In the genomic region with DNA sequence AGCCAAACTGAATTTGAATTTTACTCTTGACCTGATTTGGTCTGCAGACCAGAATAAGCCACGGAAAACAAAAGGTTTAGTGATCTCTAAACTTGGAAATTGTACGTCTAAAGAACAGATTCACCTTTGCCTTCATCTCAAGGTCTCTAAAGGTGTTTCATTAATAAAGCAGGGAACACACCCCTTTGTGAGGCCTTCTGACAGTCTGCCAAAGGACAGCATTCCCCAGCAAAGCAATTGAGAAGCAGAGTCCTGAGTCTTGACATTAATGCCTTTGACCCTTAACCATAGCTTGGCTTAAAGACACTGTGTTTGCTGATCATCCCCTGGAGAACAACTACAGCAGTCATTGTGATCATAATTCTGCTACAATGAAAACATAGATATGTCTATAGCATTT, we compare ENCODE assay signal across 25 mouse cellular contexts.
"Had no signal": no experiment of that assay in that cellular context is flagged by ENCODE, and none has a peak within 500 bp of the region (broad histone marks: within the 10 kb centered on the region; RNA-seq: fewer than 3 reads in every experiment).

No protein-coding gene starts in this region.

- H3K4me1 ChIP-seq: forebrain, embryonic 15.5 days; heart, embryonic 13.5 days; heart, embryonic 15.5 days; hindbrain, embryonic 13.5 days; hindbrain, embryonic 15.5 days; limb, embryonic 10.5 days; limb, embryonic 12.5 days; liver, embryonic 13.5 days; liver, embryonic 15.5 days had no signal

- ATAC-seq: forebrain, embryonic 15.5 days; forebrain, postnatal 0 days; hindbrain, postnatal 0 days; intestine, embryonic 16.5 days; liver, postnatal 0 days had no signal

- H3K36me3 ChIP-seq: forebrain, embryonic 15.5 days; heart, embryonic 13.5 days; heart, embryonic 15.5 days; hindbrain, embryonic 13.5 days; hindbrain, embryonic 15.5 days; limb, embryonic 10.5 days; limb, embryonic 12.5 days; liver, embryonic 13.5 days; liver, embryonic 15.5 days had no signal

- H3K9ac ChIP-seq: forebrain, embryonic 15.5 days; forebrain, postnatal 0 days; heart, embryonic 13.5 days; heart, embryonic 15.5 days; hindbrain, embryonic 13.5 days; hindbrain, embryonic 15.5 days; limb, embryonic 12.5 days; liver, embryonic 13.5 days; liver, embryonic 15.5 days; liver, postnatal 0 days had no signal

- H3K9me3 ChIP-seq: forebrain, embryonic 15.5 days; heart, embryonic 13.5 days; heart, embryonic 15.5 days; hindbrain, embryonic 13.5 days; hindbrain, embryonic 15.5 days; limb, embryonic 10.5 days; limb, embryonic 12.5 days; liver, embryonic 13.5 days; liver, embryonic 15.5 days had no signal

- H3K4me3 ChIP-seq: forebrain, embryonic 15.5 days; heart, adult 2 months; heart, embryonic 13.5 days; heart, embryonic 15.5 days; hindbrain, embryonic 13.5 days; hindbrain, embryonic 15.5 days; layer of hippocampus, adult 2 months; left cerebral cortex, adult 2 months; limb, embryonic 10.5 days; limb, embryonic 12.5 days; liver, embryonic 13.5 days; liver, embryonic 15.5 days had no signal

- H3K27ac ChIP-seq: forebrain, embryonic 15.5 days; heart, adult 2 months; heart, embryonic 13.5 days; heart, embryonic 15.5 days; hindbrain, embryonic 13.5 days; hindbrain, embryonic 15.5 days; hindbrain, postnatal 0 days; kidney, postnatal 0 days; layer of hippocampus, adult 2 months; left cerebral cortex, adult 2 months; limb, embryonic 10.5 days; limb, embryonic 12.5 days; liver, embryonic 13.5 days; liver, embryonic 15.5 days had no signal

- H3K27me3 ChIP-seq: forebrain, embryonic 15.5 days; heart, embryonic 13.5 days; heart, embryonic 15.5 days; hindbrain, embryonic 13.5 days; hindbrain, embryonic 15.5 days; limb, embryonic 12.5 days; liver, embryonic 13.5 days; liver, embryonic 15.5 days had no signal

- H3K4me2 ChIP-seq: forebrain, embryonic 15.5 days; heart, embryonic 11.5 days; heart, embryonic 13.5 days; heart, embryonic 15.5 days; hindbrain, embryonic 13.5 days; hindbrain, embryonic 15.5 days; limb, embryonic 12.5 days; liver, embryonic 11.5 days; liver, embryonic 13.5 days; liver, embryonic 15.5 days had no signal

- DNase-seq: forebrain, postnatal 0 days; gastrocnemius, postnatal 14 days; gastrocnemius, postnatal 36 days; heart, adult 11 months; heart, adult 2 months; heart, postnatal 14 days; heart, postnatal 36 days; liver; liver, embryonic 13.5 days; liver, postnatal 0 days had no signal
